Mouse (Mus musculus): ENCODE data around the gene Sac3d1. TPM values are rescaled to one million over a fixed set of nuclear protein-coding genes. Genes with fewer than 3 reads are reported as not detected.

The Sac3d1 gene
- polyA plus RNA-seq (2014; fragmentation: Nextera tagmentation; extraction: Ambion mirVana), result 38.1 and 41.0 TPM in 2 replicates

DNA sequence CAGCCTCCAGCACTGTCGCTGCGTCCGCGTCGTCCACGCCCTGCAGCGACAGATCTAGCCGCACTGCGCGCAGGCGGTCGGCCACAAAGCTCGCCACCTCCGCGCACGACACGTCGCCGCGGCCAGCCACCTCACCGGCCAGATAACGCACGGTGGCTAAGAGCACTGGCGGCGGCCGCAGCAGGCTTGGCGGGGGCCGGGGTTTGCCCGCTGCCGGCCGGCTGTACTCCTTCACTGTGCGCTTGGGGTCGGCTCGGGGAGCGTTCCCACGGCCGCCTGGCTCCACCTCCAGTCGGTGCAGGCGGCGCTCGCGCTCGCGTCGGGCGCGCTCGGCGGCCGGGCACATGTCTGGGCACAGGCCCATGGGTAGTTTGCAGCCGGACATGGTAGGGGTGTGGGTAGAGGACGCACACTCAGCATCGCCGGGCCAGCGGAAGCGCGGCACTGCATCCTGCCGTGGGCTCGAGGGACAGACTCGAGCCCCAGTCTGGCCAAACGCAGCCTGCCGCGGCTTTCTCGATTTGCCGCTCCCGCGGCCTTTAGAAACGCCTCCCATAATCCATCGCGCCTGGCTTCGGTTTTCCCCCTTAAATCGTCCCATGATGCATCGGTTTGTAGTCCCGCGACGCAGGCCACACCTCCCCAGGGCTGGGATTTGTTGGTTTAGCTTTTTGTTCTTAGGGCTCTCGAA is at the start of gene Sac3d1:
Gene Sac3d1, minus strand, starts transcription at position 665 of the 691 bp plus-strand sequence.
- Histone ChIP-seq H3K27me3 (ENCODE audit: control insufficient read depth, insufficient read depth, low read length) (no peaks in the 10 kb centered on the region), H3K9me3 (replicated peaks; ENCODE audit: control insufficient read depth, low read length) (no peaks in the 10 kb centered on the region), H3K4me2 (peak within 1 kb of the TSS; percentile 72), H3K4me1 (ENCODE audit: control insufficient read depth, insufficient read depth, low read length) (peaks cover 15% of the 10 kb centered on the region; the same call in 1 of the 2 replicates), H3K36me3 (ENCODE audit: control insufficient read depth, insufficient read depth, low read length) (peaks cover 17% of the 10 kb centered on the region), H3K9ac (ENCODE audit: low read depth, low read length) (peak within 1 kb of the TSS; percentile 92), H3K27ac (ENCODE audit: low read depth, low read length) (peak within 1 kb of the TSS; percentile 97), H3K4me3 (ENCODE audit: low read depth, low read length) (peak within 1 kb of the TSS; percentile 73)
- ATAC-seq (replicated peaks; ENCODE audit: insufficient number of reproducible peaks, low FRiP score, low TSS enrichment), result peak; percentile 73
- under 1% methylated on average over 76 of the region's 77 CpGs for WGBS (ENCODE audit: insufficient replicate concordance)

DNA sequence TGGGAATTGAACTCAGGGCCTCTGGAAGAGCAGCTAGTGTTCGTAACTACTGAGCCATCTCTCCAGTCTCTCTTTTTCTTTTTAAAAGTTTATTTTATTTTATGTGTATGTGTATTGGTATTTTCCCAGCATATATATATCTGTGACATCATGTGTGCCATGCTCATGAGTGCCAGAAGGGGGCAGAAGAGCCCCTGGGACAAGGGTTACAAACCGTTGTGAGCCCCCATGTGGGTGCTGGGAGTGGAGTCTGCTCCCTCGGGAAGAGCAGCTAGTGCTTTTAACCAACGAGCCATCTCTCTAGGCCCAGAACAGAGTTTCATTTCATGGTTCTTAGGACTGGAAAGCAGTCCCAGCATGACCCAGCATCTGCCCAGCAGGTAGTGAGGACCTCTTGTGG is 48.3 kb upstream of the Sac3d1 start:
- Histone ChIP-seq H3K4me2 (no peak overlapping the region), H3K27ac (ENCODE audit: low read depth, low read length) (no peak overlapping the region), H3K9ac (ENCODE audit: low read depth, low read length) (no peak overlapping the region), H3K9me3 (replicated peaks; ENCODE audit: control insufficient read depth, low read length) (no peaks in the 10 kb centered on the region), H3K4me1 (ENCODE audit: control insufficient read depth, insufficient read depth, low read length) (no peaks in the 10 kb centered on the region), H3K36me3 (ENCODE audit: control insufficient read depth, insufficient read depth, low read length) (no peaks in the 10 kb centered on the region), H3K4me3 (ENCODE audit: low read depth, low read length) (no peak overlapping the region), H3K27me3 (ENCODE audit: control insufficient read depth, insufficient read depth, low read length) (no peaks in the 10 kb centered on the region)
- ATAC-seq (replicated peaks; ENCODE audit: insufficient number of reproducible peaks, low FRiP score, low TSS enrichment), result no peak
- WGBS (ENCODE audit: insufficient replicate concordance), result 75% methylated on average over 4 of the region's 4 CpGs

DNA sequence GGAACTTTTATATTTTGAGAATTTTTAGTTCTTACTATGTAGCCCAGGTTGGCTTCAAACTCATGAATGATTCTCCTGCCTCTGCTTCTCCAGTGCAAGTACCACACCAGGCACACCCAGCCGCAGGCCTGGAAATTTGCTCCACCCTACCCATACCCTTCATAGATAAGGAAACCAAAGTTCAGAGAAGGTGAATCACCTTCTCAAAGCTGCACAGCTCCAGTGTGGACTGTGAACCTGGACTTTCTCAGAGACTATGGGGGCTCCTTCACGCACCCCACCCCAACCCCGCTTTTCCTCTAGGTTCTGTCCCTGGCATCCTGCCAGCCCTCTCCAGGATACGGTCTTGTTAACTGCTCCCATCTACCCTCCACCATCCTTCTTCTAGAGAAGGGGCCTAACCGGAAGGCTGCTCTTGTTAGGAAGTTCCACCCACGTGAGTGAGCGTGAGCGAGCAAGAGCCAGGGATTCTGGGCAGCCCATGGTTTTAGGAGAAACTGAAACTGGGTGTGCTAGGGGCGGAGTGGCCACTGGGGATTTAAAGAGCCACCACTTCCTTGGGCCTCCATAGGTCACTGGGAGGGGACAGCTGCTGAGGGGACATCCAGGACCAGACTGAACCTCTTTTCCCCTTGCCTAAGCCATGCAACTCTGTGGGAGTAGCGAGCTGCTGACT is 45.6 kb upstream of the Sac3d1 start:
- 0 out of 2 replicates have a peak, but pooled peaks cover 3% of the 10 kb centered on the region for H3K27me3 ChIP-seq (ENCODE audit: control insufficient read depth, insufficient read depth, low read length)
- H3K4me3 ChIP-seq (ENCODE audit: low read depth, low read length), result no peak overlapping the region
- no peaks in the 10 kb centered on the region for H3K9me3 ChIP-seq (replicated peaks; ENCODE audit: control insufficient read depth, low read length)
- no peak overlapping the region for H3K27ac ChIP-seq (ENCODE audit: low read depth, low read length)
- 67% methylated on average over 10 of the region's 10 CpGs for WGBS (ENCODE audit: insufficient replicate concordance)
- no peaks in the 10 kb centered on the region for H3K4me1 ChIP-seq (ENCODE audit: control insufficient read depth, insufficient read depth, low read length)
- no peak overlapping the region for H3K9ac ChIP-seq (ENCODE audit: low read depth, low read length)
- ATAC-seq (replicated peaks; ENCODE audit: insufficient number of reproducible peaks, low FRiP score, low TSS enrichment), result no peak
- no peak overlapping the region for H3K4me2 ChIP-seq
- no peaks in the 10 kb centered on the region for H3K36me3 ChIP-seq (ENCODE audit: control insufficient read depth, insufficient read depth, low read length)

DNA sequence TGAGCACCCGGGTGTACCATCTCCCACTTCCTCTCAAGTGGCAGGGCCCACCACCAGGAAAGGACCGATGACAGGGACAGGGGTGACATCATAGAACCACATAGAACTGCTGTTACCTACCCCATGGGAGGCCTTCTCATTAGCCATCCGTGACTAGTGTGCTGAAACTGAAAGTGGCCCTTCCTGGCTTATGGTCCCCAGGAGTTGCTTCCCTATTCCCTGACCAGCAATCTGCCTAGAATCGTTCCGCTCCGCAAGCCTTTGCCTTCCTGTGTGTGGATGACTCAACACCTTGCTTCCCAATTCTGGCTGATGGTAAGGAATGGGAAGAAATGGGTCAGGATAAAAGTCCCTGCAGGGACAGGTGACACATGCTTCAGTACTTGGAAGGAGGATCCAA is 38.8 kb upstream of the Sac3d1 start:
- Histone ChIP-seq H3K36me3 (ENCODE audit: control insufficient read depth, insufficient read depth, low read length) (no peaks in the 10 kb centered on the region), H3K4me2 (no peak overlapping the region), H3K9ac (ENCODE audit: low read depth, low read length) (no peak overlapping the region), H3K4me3 (ENCODE audit: low read depth, low read length) (no peak overlapping the region), H3K27me3 (ENCODE audit: control insufficient read depth, insufficient read depth, low read length) (0 out of 2 replicates have a peak, but pooled peaks cover 3% of the 10 kb centered on the region), H3K4me1 (ENCODE audit: control insufficient read depth, insufficient read depth, low read length) (no peaks in the 10 kb centered on the region), H3K27ac (ENCODE audit: low read depth, low read length) (no peak overlapping the region), H3K9me3 (replicated peaks; ENCODE audit: control insufficient read depth, low read length) (no peaks in the 10 kb centered on the region)
- ATAC-seq (replicated peaks; ENCODE audit: insufficient number of reproducible peaks, low FRiP score, low TSS enrichment), result no peak
- WGBS (ENCODE audit: insufficient replicate concordance), result 69% methylated on average over 6 of the region's 6 CpGs

DNA sequence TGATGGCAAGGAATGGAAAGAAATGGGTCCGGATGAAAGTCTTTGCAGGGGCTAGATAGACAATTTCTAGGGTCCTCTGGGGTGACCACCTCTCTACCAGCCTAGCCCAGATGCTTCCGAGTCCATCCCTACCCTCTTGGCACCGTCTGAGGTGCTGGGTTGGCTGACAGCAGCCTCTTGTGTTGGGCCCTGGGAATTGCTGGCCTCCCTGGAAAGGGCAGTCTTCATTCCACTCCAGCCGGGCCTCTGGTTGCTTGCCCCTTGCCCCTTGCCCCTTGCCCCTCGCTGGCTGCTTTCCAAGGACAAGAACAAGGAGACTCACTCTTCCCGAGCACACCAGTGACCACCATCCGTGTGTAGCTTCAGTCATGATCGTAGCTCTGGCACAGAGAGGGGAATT is 37.9 kb upstream of the Sac3d1 start:
- H3K9ac ChIP-seq (ENCODE audit: low read depth, low read length), result 0 out of 2 replicates have a peak overlapping the region, but pooled peaks have one; percentile 46
- no peak overlapping the region for H3K4me2 ChIP-seq
- WGBS (ENCODE audit: insufficient replicate concordance), result 58% methylated on average over 8 of the region's 8 CpGs
- no peaks in the 10 kb centered on the region for H3K4me1 ChIP-seq (ENCODE audit: control insufficient read depth, insufficient read depth, low read length)
- H3K36me3 ChIP-seq (ENCODE audit: control insufficient read depth, insufficient read depth, low read length), result no peaks in the 10 kb centered on the region
- no peak for ATAC-seq (replicated peaks; ENCODE audit: insufficient number of reproducible peaks, low FRiP score, low TSS enrichment)
- H3K27me3 ChIP-seq (ENCODE audit: control insufficient read depth, insufficient read depth, low read length), result 0 out of 2 replicates have a peak, but pooled peaks cover 3% of the 10 kb centered on the region
- H3K4me3 ChIP-seq (ENCODE audit: low read depth, low read length), result no peak overlapping the region
- no peaks in the 10 kb centered on the region for H3K9me3 ChIP-seq (replicated peaks; ENCODE audit: control insufficient read depth, low read length)
- no peak overlapping the region for H3K27ac ChIP-seq (ENCODE audit: low read depth, low read length)

DNA sequence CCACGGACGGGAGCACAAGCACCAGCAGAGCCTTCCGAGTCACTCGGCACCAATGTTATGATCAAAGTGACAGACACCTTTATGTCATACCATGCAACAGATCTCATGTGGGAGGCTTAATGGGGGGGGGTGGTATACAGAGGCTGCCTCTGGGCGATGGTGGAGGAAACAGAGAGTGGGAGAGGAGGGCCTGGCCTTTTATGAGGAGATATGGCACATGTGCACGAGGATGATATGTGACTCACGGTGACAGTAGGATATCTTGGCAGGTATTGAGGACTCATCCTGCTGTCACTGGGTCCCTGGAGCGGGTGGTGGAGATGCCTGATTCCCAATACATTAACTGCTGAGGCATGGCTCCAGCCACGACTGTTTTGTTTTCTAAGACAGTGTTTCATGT is 36.7 kb upstream of the Sac3d1 start:
- 79% methylated on average over 9 of the region's 9 CpGs for WGBS (ENCODE audit: insufficient replicate concordance)

DNA sequence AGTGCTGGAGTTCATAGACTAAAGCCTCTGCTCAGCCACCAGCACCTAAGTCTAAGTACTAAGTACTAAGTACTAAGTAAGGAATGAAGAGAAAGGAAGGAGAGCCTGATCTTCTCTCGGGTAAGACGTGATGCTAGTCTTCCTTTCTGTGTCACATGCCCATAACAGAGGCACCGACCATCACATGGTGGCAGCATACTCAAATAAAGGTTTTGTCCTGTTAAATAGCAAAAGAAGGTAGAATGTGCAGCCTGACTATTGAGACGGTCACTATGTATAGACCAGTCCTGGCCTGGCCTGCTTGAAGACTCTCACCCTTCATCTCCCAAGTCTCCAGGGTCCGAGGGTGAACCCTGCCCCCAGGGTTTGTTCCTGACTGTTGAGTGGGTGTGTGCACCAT is 26.4 kb upstream of the Sac3d1 start:
- Histone ChIP-seq H3K27me3 (ENCODE audit: control insufficient read depth, insufficient read depth, low read length) (no peaks in the 10 kb centered on the region), H3K4me3 (ENCODE audit: low read depth, low read length) (no peak overlapping the region), H3K4me1 (ENCODE audit: control insufficient read depth, insufficient read depth, low read length) (no peaks in the 10 kb centered on the region), H3K4me2 (no peak overlapping the region), H3K36me3 (ENCODE audit: control insufficient read depth, insufficient read depth, low read length) (no peaks in the 10 kb centered on the region), H3K27ac (ENCODE audit: low read depth, low read length) (no peak overlapping the region), H3K9ac (ENCODE audit: low read depth, low read length) (no peak overlapping the region), H3K9me3 (replicated peaks; ENCODE audit: control insufficient read depth, low read length) (no peaks in the 10 kb centered on the region)
- ATAC-seq (replicated peaks; ENCODE audit: insufficient number of reproducible peaks, low FRiP score, low TSS enrichment), result no peak
- WGBS (ENCODE audit: insufficient replicate concordance), result 78% methylated on average over 5 of the region's 5 CpGs

More for the DNA sequence above, 36.7 kb upstream of the Sac3d1 start:
- Histone ChIP-seq H3K9ac (ENCODE audit: low read depth, low read length) (no peak overlapping the region), H3K4me2 (no peak overlapping the region), H3K9me3 (replicated peaks; ENCODE audit: control insufficient read depth, low read length) (no peaks in the 10 kb centered on the region), H3K4me3 (ENCODE audit: low read depth, low read length) (no peak overlapping the region), H3K27ac (ENCODE audit: low read depth, low read length) (no peak overlapping the region), H3K27me3 (ENCODE audit: control insufficient read depth, insufficient read depth, low read length) (no peaks in the 10 kb centered on the region), H3K4me1 (ENCODE audit: control insufficient read depth, insufficient read depth, low read length) (no peaks in the 10 kb centered on the region), H3K36me3 (ENCODE audit: control insufficient read depth, insufficient read depth, low read length) (no peaks in the 10 kb centered on the region)
- no peak for ATAC-seq (replicated peaks; ENCODE audit: insufficient number of reproducible peaks, low FRiP score, low TSS enrichment)

DNA sequence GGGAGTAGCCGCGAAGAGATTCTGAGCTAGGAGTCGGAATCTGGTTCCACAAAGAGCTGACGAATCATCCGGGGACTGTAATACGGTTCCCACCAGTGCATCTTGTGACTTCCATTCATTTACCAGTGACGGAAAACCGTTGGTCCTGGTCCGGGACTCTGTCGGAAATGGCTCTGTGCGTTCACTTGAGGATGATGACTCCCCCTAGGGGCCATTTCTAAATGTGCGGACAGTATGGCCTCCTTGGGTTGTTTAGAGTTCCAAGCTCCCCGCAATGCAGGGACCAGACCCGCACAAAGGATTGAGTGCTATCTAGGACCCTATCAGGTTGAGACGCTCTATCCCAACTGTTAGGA is 22.9 kb upstream of the Sac3d1 start, which contains the start of gene Arl2:
Gene Arl2, minus strand, starts transcription at position 155 of the 356 bp plus-strand sequence.
- Histone ChIP-seq H3K4me2 (peak within 1 kb of the TSS; percentile 78), H3K9ac (ENCODE audit: low read depth, low read length) (peak within 1 kb of the TSS; percentile 83), H3K4me3 (ENCODE audit: low read depth, low read length) (peak within 1 kb of the TSS; percentile 68), H3K9me3 (replicated peaks; ENCODE audit: control insufficient read depth, low read length) (no peaks in the 10 kb centered on the region), H3K27ac (ENCODE audit: low read depth, low read length) (peak within 1 kb of the TSS; percentile 96), H3K27me3 (ENCODE audit: control insufficient read depth, insufficient read depth, low read length) (no peaks in the 10 kb centered on the region), H3K36me3 (ENCODE audit: control insufficient read depth, insufficient read depth, low read length) (no peaks in the 10 kb centered on the region; the same call in 1 of the 2 replicates), H3K4me1 (ENCODE audit: control insufficient read depth, insufficient read depth, low read length) (no peaks in the 10 kb centered on the region)
- peak; percentile 68 for ATAC-seq (replicated peaks; ENCODE audit: insufficient number of reproducible peaks, low FRiP score, low TSS enrichment)
- under 1% methylated on average over 15 of the region's 15 CpGs for WGBS (ENCODE audit: insufficient replicate concordance)
